Mouse (Mus musculus) embryonic facial prominence, embryonic 14.5 days (tissue): Measurements from ENCODE around the gene Trdn. TPM values are rescaled to one million over a fixed set of nuclear protein-coding genes. Genes with fewer than 3 reads are reported as not detected.
A peak's percentile ranks its signal among the peaks of the same experiment; 100 is the strongest.

Experiments
- ATAC-seq: fragments of 200-750 bp; cut with Nextera tagmentation; 2 replicates; pipeline ENCODE4 v1.8.0; 2017; ENCODE audit warnings: low read depth, moderate number of reproducible peaks, moderate TSS enrichment
- DNase-seq: peaks from one replicate; pipeline ENCODE4 v3.0.0-alpha.2; 2015; ENCODE audit warnings: low spot score
- H3K27ac ChIP-seq: fragments of 300-500 bp; sonication (generic); replicated peaks from 2 replicates; pipeline ENCODE4 v1.5.1; 2014; ENCODE audit warnings: low read depth, mild to moderate bottlenecking, low read length, moderate library complexity
- H3K27me3 ChIP-seq: fragments of 300-500 bp; sonication (generic); replicated peaks from 2 replicates; pipeline ENCODE4 v1.6.1; 2014; ENCODE audit warnings: low read length; ENCODE audit not compliant: control insufficient read depth, insufficient read depth
- H3K36me3 ChIP-seq: fragments of 300-500 bp; sonication (generic); 2 replicates; pipeline ENCODE4 v1.6.1; 2014; ENCODE audit warnings: low read length, mixed read lengths; ENCODE audit not compliant: control insufficient read depth, insufficient read depth
- H3K4me1 ChIP-seq: fragments of 300-500 bp; sonication (generic); 2 replicates; pipeline ENCODE4 v1.6.1; 2014; ENCODE audit warnings: antibody characterized with exemption, low read length; ENCODE audit not compliant: control insufficient read depth, insufficient read depth
- H3K4me2 ChIP-seq: fragments of 300-500 bp; sonication (generic); 2 replicates; pipeline ENCODE4 v1.6.1; 2014; ENCODE audit warnings: low read depth, mild to moderate bottlenecking, low read length, moderate library complexity, mixed read lengths
- H3K4me3 ChIP-seq: fragments of 300-500 bp; sonication (generic); 2 replicates; pipeline ENCODE4 v1.5.1; 2014; ENCODE audit warnings: low read depth, mild to moderate bottlenecking, low read length
- H3K9ac ChIP-seq: fragments of 300-500 bp; sonication (generic); 2 replicates; pipeline ENCODE4 v1.6.1; 2014; ENCODE audit warnings: low read depth, mild to moderate bottlenecking, low read length, moderate library complexity, mixed read lengths
- H3K9me3 ChIP-seq: fragments of 300-500 bp; sonication (generic); 2 replicates; pipeline ENCODE4 v1.6.1; 2016; ENCODE audit warnings: low read length; ENCODE audit not compliant: control insufficient read depth
- WGBS: fragments of 180-500 bp; shearing (Covaris S2); extraction: QIAGEN DNeasy Blood & Tissue Kit; methylation state at CpG from one replicate; pipeline ENCODE4 v1.1.7; 2014; 5-methylcytosine and 5-hydroxymethylcytosine counted together
- polyA plus RNA-seq: library from polyadenylated mRNA; unstranded; fragments of >200 nt; fragmentation: Nextera tagmentation; extraction: Ambion mirVana; gene quantifications from 2 replicates; pipeline ENCODE4 v1.2.1, GENCODE M21; 2014

The Trdn gene
- polyA plus RNA-seq, 1 experiment from 2014 or later: 38.4 TPM

GRCm38 (mm10) chr10:33107942-33108341 is 27.6 kb downstream of the Trdn start:
- H3K27ac ChIP-seq: no peak overlapping the region
- no peak overlapping the region for H3K4me3 ChIP-seq
- ATAC-seq (no peak), DNase-seq (peak; percentile 11)
- H3K4me1 ChIP-seq: no peaks in the 10 kb centered on the region
- no peaks in the 10 kb centered on the region for H3K9me3 ChIP-seq
- H3K4me2 ChIP-seq: no peak overlapping the region
- H3K27me3 ChIP-seq: no peaks in the 10 kb centered on the region
- no peak overlapping the region for H3K9ac ChIP-seq
- H3K36me3 ChIP-seq: no peaks in the 10 kb centered on the region

GRCm38 (mm10) chr10:33123028-33123427 is 42.7 kb downstream of the Trdn start:
- ATAC-seq: no peak
- Histone ChIP-seq H3K4me1 (no peaks in the 10 kb centered on the region), H3K36me3 (no peaks in the 10 kb centered on the region), H3K9ac (no peak overlapping the region), H3K9me3 (no peaks in the 10 kb centered on the region), H3K27ac (no peak overlapping the region), H3K4me3 (no peak overlapping the region), H3K4me2 (no peak overlapping the region), H3K27me3 (no peaks in the 10 kb centered on the region)
- no peak for DNase-seq

GRCm38 (mm10) chr10:33144911-33145310 is 64.6 kb downstream of the Trdn start:
- no peak overlapping the region for H3K4me3 ChIP-seq
- DNase-seq (no peak), ATAC-seq (no peak)
- H3K36me3 ChIP-seq: no peaks in the 10 kb centered on the region
- H3K4me2 ChIP-seq: no peak overlapping the region
- no peak overlapping the region for H3K27ac ChIP-seq
- no peaks in the 10 kb centered on the region for H3K4me1 ChIP-seq
- WGBS: 78% methylated on average over 1 of the region's 1 CpGs
- no peaks in the 10 kb centered on the region for H3K27me3 ChIP-seq
- no peak overlapping the region for H3K9ac ChIP-seq
- no peaks in the 10 kb centered on the region for H3K9me3 ChIP-seq

GRCm38 (mm10) chr10:33179731-33180631 is 99.6 kb downstream of the Trdn start:
- Histone ChIP-seq H3K4me2 (no peak overlapping the region), H3K36me3 (no peaks in the 10 kb centered on the region), H3K27ac (no peak overlapping the region; the same call in 1 of the 2 replicates), H3K27me3 (no peaks in the 10 kb centered on the region), H3K9me3 (no peaks in the 10 kb centered on the region), H3K4me3 (no peak overlapping the region), H3K4me1 (peaks cover 4% of the 10 kb centered on the region), H3K9ac (no peak overlapping the region)
- ATAC-seq: peak; percentile 94
- peak; percentile 70 for DNase-seq
- WGBS: 26% methylated on average over 2 of the region's 2 CpGs

- H3K9ac ChIP-seq: no peak overlapping the region
- H3K9me3 ChIP-seq: no peaks in the 10 kb centered on the region
- no peak for DNase-seq
- H3K4me2 ChIP-seq: no peak overlapping the region
- no peaks in the 10 kb centered on the region for H3K4me1 ChIP-seq
- H3K4me3 ChIP-seq: no peak overlapping the region
- no peaks in the 10 kb centered on the region for H3K36me3 ChIP-seq
- H3K27ac ChIP-seq: no peak overlapping the region
- no peak for ATAC-seq
- no peaks in the 10 kb centered on the region for H3K27me3 ChIP-seq
- 71% methylated on average over 1 of the region's 1 CpGs for WGBS
Observed at GRCm38 (mm10) chr10:33189031-33189430, 108.7 kb downstream of the Trdn start.

GRCm38 (mm10) chr10:33195919-33196318 is 115.6 kb downstream of the Trdn start:
- Histone ChIP-seq H3K4me1 (no peaks in the 10 kb centered on the region), H3K9ac (no peak overlapping the region), H3K27me3 (no peaks in the 10 kb centered on the region), H3K4me2 (no peak overlapping the region), H3K27ac (no peak overlapping the region), H3K9me3 (no peaks in the 10 kb centered on the region), H3K36me3 (no peaks in the 10 kb centered on the region), H3K4me3 (no peak overlapping the region)
- DNase-seq: peak; percentile 13
- ATAC-seq: no peak
- 15% methylated on average over 1 of the region's 1 CpGs for WGBS

GRCm38 (mm10) chr10:33198257-33198656 is 117.9 kb downstream of the Trdn start:
- H3K4me1 ChIP-seq: no peaks in the 10 kb centered on the region

DNA sequence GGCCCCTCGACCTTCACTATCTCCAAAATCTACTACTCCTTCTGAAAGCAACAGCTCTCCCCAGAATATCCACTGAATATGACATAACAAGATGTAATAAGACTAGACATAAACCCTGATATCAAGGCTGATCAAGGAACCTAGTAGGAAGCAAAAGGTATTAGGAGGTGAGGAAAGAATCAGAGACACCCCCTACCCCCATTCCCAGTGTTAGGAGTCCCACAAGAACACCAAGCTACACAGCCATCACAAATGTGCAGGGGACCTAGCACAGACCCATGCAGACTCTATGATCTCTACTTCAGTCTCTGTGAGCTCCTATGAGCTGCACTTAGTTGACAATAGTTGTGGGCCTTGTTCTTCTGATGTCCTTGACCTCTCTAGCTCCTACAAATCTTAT is 130.1 kb downstream of the Trdn start:
- Histone ChIP-seq H3K4me2 (no peak overlapping the region), H3K4me1 (no peaks in the 10 kb centered on the region)

More at GRCm38 (mm10) chr10:33198257-33198656, 117.9 kb downstream of the Trdn start:
- no peaks in the 10 kb centered on the region for H3K36me3 ChIP-seq
- no peaks in the 10 kb centered on the region for H3K9me3 ChIP-seq
- ATAC-seq (no peak), DNase-seq (no peak)
- no peak overlapping the region for H3K4me3 ChIP-seq
- H3K27ac ChIP-seq: no peak overlapping the region
- H3K27me3 ChIP-seq: no peaks in the 10 kb centered on the region
- WGBS: 72% methylated on average over 1 of the region's 1 CpGs
- no peak overlapping the region for H3K9ac ChIP-seq
- H3K4me2 ChIP-seq: no peak overlapping the region

DNA sequence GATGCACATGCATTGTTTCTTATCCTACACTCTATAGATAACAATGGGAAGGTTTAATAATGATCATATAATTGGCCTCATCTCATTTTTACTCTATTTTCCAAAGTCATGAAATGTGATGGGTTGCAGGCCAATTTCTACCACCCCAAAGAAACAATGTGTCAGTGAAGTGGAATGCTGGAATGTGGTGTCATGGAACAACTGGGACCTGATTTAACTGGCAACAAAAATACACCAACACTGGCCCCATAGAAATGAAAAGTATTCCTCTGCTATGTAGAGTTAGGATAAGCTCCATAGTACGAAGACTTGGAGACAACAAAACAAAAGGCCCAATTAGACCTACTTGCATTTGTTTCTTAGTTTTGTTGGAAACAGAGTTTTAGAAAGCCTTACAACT is 173.6 kb downstream of the Trdn start:
- no peaks in the 10 kb centered on the region for H3K36me3 ChIP-seq
- H3K4me2 ChIP-seq: no peak overlapping the region
- H3K4me3 ChIP-seq: no peak overlapping the region
- no peaks in the 10 kb centered on the region for H3K4me1 ChIP-seq
- H3K27me3 ChIP-seq: no peaks in the 10 kb centered on the region
- H3K9me3 ChIP-seq: no peaks in the 10 kb centered on the region
- H3K27ac ChIP-seq: no peak overlapping the region
- ATAC-seq (no peak), DNase-seq (peak; percentile 1)
- no peak overlapping the region for H3K9ac ChIP-seq
- 58% methylated on average over 1 of the region's 1 CpGs for whole genome bisulfite sequencing

More for the DNA sequence above, 130.1 kb downstream of the Trdn start:
- ATAC-seq (no peak), DNase-seq (no peak)
- H3K9ac ChIP-seq: no peak overlapping the region
- H3K27ac ChIP-seq: no peak overlapping the region
- H3K27me3 ChIP-seq: no peaks in the 10 kb centered on the region
- H3K36me3 ChIP-seq: no peaks in the 10 kb centered on the region
- H3K9me3 ChIP-seq: no peaks in the 10 kb centered on the region
- WGBS: 68% methylated on average over 1 of the region's 1 CpGs
- no peak overlapping the region for H3K4me3 ChIP-seq
